Mouse (Mus musculus): ENCODE results near the gene Lyrm7. TPM values are rescaled to one million over a fixed set of nuclear protein-coding genes. Genes with fewer than 3 reads are reported as not detected.

The Lyrm7 gene
- polyA plus RNA-seq, 1 experiment, result 0.15 TPM

- Histone ChIP-seq H3K27me3 (ENCODE audit: control insufficient read depth, insufficient read depth, low read length) (no peaks in the 10 kb centered on the region), H3K27ac (ENCODE audit: insufficient read depth, low read depth, low read length) (no peak overlapping the region), H3K36me3 (ENCODE audit: control insufficient read depth, insufficient read depth, low read length) (no peaks in the 10 kb centered on the region), H3K4me3 (ENCODE audit: low read depth, low read length) (no peak overlapping the region), H3K4me1 (ENCODE audit: control insufficient read depth, insufficient read depth, insufficient read length, low read length) (no peaks in the 10 kb centered on the region)
- 62% methylated on average over 8 of the region's 8 CpGs for WGBS
- TF ChIP-seq CTCF (IDR thresholded peaks at IDR 0.05; ENCODE audit: extremely low read depth, insufficient read length, insufficient replicate concordance, low read depth, low read length) (no peak), POLR2A (IDR thresholded peaks at IDR 0.05; ENCODE audit: low read depth, low read length) (no peak)
Observed at GRCm38 (mm10) chr11:54845470-54846442, 15.0 kb downstream of the Lyrm7 start.

DNA sequence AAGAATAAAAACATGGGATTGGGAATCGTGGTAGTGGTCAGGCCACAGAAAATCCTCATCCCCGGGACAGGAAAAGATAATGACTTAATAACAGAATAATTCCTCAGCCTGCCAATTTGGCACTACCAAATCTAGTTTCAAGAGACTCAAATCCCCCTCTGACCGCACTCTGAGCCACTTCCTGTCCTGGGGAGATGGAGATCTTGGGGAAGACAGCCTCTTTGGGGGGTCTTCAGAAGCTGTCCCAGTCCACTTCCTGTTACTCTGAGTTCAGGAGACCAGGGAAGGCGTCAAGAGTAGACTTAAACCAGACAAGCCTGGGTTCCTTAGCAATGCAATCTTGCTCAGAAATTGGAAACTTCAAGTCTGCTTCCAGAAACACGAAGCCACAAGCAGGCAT lies 15.8 kb downstream of the Lyrm7 start:
- Histone ChIP-seq H3K36me3 (ENCODE audit: control insufficient read depth, insufficient read depth, low read length) (no peaks in the 10 kb centered on the region), H3K4me3 (ENCODE audit: low read depth, low read length) (no peak overlapping the region), H3K27me3 (ENCODE audit: control insufficient read depth, insufficient read depth, low read length) (no peaks in the 10 kb centered on the region), H3K4me1 (ENCODE audit: control insufficient read depth, insufficient read depth, insufficient read length, low read length) (no peaks in the 10 kb centered on the region), H3K27ac (ENCODE audit: insufficient read depth, low read depth, low read length) (no peak overlapping the region)
- TF ChIP-seq POLR2A (IDR thresholded peaks at IDR 0.05; ENCODE audit: low read depth, low read length) (no peak), CTCF (IDR thresholded peaks at IDR 0.05; ENCODE audit: extremely low read depth, insufficient read length, insufficient replicate concordance, low read depth, low read length) (no peak)
- WGBS, result 71% methylated on average over 5 of the region's 5 CpGs

DNA sequence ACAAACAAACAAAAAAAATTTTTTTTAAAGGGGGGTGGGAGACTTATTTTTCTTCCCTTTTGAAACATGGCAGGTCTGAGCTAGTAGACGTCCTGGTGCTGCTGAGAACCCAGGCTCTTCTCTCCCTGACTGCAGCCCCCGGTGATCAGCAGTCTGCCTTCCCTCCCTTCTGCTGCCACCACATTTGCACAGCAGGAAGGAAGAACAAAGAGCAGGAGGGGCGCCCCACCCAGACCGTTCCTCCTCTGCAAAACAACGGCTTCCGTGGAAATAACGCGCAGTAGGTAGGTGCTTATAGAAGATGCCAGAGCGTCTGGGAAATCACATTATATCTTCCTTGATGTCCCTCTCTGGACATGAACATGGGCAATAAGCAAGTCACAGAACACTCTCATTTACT lies 16.3 kb downstream of the Lyrm7 start:
- 68% methylated on average over 9 of the region's 9 CpGs for WGBS
- Histone ChIP-seq H3K27ac (ENCODE audit: insufficient read depth, low read depth, low read length) (no peak overlapping the region), H3K4me1 (ENCODE audit: control insufficient read depth, insufficient read depth, insufficient read length, low read length) (no peaks in the 10 kb centered on the region), H3K4me3 (ENCODE audit: low read depth, low read length) (no peak overlapping the region), H3K36me3 (ENCODE audit: control insufficient read depth, insufficient read depth, low read length) (no peaks in the 10 kb centered on the region), H3K27me3 (ENCODE audit: control insufficient read depth, insufficient read depth, low read length) (no peaks in the 10 kb centered on the region)
- no peak for TF ChIP-seq CTCF (IDR thresholded peaks at IDR 0.05; ENCODE audit: extremely low read depth, insufficient read length, insufficient replicate concordance, low read depth, low read length)
- TF ChIP-seq POLR2A (IDR thresholded peaks at IDR 0.05; ENCODE audit: low read depth, low read length), result no peak

DNA sequence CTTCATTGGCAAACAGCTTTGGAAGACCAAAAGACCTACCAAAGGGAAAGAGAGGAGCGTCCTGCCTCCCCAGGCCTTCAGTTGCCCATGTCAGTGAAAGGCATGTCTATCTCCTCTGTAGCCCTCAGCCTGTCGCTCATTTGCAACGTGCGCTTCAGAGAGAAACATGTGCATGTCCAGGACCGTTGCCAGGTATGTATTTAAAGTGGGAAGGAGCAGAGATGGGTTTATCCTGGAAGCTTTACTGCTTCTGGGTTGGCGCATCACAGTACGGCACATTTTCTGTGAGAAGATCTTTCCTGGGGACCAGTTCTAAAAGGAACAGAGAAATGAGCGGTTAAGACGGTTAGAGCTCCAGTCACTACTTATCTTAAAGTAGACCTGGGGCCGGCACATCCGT lies 19.8 kb downstream of the Lyrm7 start:
- Histone ChIP-seq H3K27ac (ENCODE audit: insufficient read depth, low read depth, low read length) (no peak overlapping the region), H3K4me3 (ENCODE audit: low read depth, low read length) (no peak overlapping the region), H3K4me1 (ENCODE audit: control insufficient read depth, insufficient read depth, insufficient read length, low read length) (no peaks in the 10 kb centered on the region), H3K27me3 (ENCODE audit: control insufficient read depth, insufficient read depth, low read length) (no peaks in the 10 kb centered on the region), H3K36me3 (ENCODE audit: control insufficient read depth, insufficient read depth, low read length) (no peaks in the 10 kb centered on the region)
- TF ChIP-seq POLR2A (IDR thresholded peaks at IDR 0.05; ENCODE audit: low read depth, low read length) (no peak), CTCF (IDR thresholded peaks at IDR 0.05; ENCODE audit: extremely low read depth, insufficient read length, insufficient replicate concordance, low read depth, low read length) (no peak)
- 93% methylated on average over 11 of the region's 11 CpGs for WGBS

- no peaks in the 10 kb centered on the region for H3K27me3 ChIP-seq (ENCODE audit: control insufficient read depth, insufficient read depth, low read length)
- TF ChIP-seq POLR2A (IDR thresholded peaks at IDR 0.05; ENCODE audit: low read depth, low read length), result no peak
- TF ChIP-seq CTCF (IDR thresholded peaks at IDR 0.05; ENCODE audit: extremely low read depth, insufficient read length, insufficient replicate concordance, low read depth, low read length), result no peak
Observed at GRCm38 (mm10) chr11:54839696-54840095, 21.0 kb downstream of the Lyrm7 start.

GRCm38 (mm10) chr11:54836106-54836505 lies 24.6 kb downstream of the Lyrm7 start:
- 84% methylated on average over 9 of the region's 9 CpGs for WGBS
- no peak for TF ChIP-seq CTCF (IDR thresholded peaks at IDR 0.05; ENCODE audit: extremely low read depth, insufficient read length, insufficient replicate concordance, low read depth, low read length)
- no peak for TF ChIP-seq POLR2A (IDR thresholded peaks at IDR 0.05; ENCODE audit: low read depth, low read length)
- no peaks in the 10 kb centered on the region for H3K27me3 ChIP-seq (ENCODE audit: control insufficient read depth, insufficient read depth, low read length)
- H3K27ac ChIP-seq (ENCODE audit: insufficient read depth, low read depth, low read length), result no peak overlapping the region
- no peaks in the 10 kb centered on the region for H3K4me1 ChIP-seq (ENCODE audit: control insufficient read depth, insufficient read depth, insufficient read length, low read length)
- no peak overlapping the region for H3K4me3 ChIP-seq (ENCODE audit: low read depth, low read length)
- H3K36me3 ChIP-seq (ENCODE audit: control insufficient read depth, insufficient read depth, low read length), result no peaks in the 10 kb centered on the region

More at GRCm38 (mm10) chr11:54839696-54840095, 21.0 kb downstream of the Lyrm7 start:
- WGBS, result 91% methylated on average over 4 of the region's 4 CpGs
- no peak overlapping the region for H3K4me3 ChIP-seq (ENCODE audit: low read depth, low read length)
- H3K4me1 ChIP-seq (ENCODE audit: control insufficient read depth, insufficient read depth, insufficient read length, low read length), result no peaks in the 10 kb centered on the region
- H3K36me3 ChIP-seq (ENCODE audit: control insufficient read depth, insufficient read depth, low read length), result no peaks in the 10 kb centered on the region
- H3K27ac ChIP-seq (ENCODE audit: insufficient read depth, low read depth, low read length), result no peak overlapping the region

- WGBS, result 70% methylated on average over 2 of the region's 2 CpGs
- no peak overlapping the region for H3K4me3 ChIP-seq (ENCODE audit: low read depth, low read length)
- H3K27ac ChIP-seq (ENCODE audit: insufficient read depth, low read depth, low read length), result no peak overlapping the region
- TF ChIP-seq POLR2A (IDR thresholded peaks at IDR 0.05; ENCODE audit: low read depth, low read length) (no peak), CTCF (IDR thresholded peaks at IDR 0.05; ENCODE audit: extremely low read depth, insufficient read length, insufficient replicate concordance, low read depth, low read length) (no peak)
- no peaks in the 10 kb centered on the region for H3K4me1 ChIP-seq (ENCODE audit: control insufficient read depth, insufficient read depth, insufficient read length, low read length)
- H3K36me3 ChIP-seq (ENCODE audit: control insufficient read depth, insufficient read depth, low read length), result no peaks in the 10 kb centered on the region
- no peaks in the 10 kb centered on the region for H3K27me3 ChIP-seq (ENCODE audit: control insufficient read depth, insufficient read depth, low read length)
Observed at GRCm38 (mm10) chr11:54834596-54834995, 26.1 kb downstream of the Lyrm7 start.
